Mouse (Mus musculus) c-Kit-positive CD71-positive TER-119-positive erythroid progenitor cells, embryonic 14.5 days (primary cell): Measurements from ENCODE around the gene Ddx39b.
"Not testable (repeated sequence)": the region's sequence is repeated elsewhere in the genome, so short reads cannot be mapped to it uniquely, and the experiment has no call there.

Source experiments
- DNase-seq: peaks from one replicate; pipeline ENCODE4 v3.0.0-alpha.2; 2013; ENCODE audit warnings: low spot score

The Ddx39b gene

DNA sequence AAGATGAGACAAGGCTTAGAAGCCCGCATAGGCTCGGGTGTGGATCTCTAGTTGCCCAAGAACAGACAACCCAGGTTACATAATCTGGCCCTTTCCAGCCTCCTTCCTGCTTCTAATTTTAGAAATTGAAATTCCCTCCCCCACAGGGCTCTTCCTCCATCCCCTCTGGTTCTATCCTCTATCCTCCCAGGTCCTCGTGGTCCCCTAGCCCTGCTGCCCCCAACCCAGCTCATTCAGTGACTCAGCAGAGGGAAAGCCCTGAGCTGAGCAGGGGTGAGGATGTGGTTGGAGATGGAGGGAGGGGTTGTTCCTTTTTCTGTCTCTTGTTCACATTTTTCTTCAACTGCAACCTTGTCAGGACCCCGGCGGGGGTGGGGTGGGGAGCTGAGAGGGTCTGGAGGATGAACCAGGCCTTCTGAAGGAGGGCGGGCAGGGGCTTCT lies 21.9 kb upstream of the Ddx39b start:
- no peak for DNase-seq

DNA sequence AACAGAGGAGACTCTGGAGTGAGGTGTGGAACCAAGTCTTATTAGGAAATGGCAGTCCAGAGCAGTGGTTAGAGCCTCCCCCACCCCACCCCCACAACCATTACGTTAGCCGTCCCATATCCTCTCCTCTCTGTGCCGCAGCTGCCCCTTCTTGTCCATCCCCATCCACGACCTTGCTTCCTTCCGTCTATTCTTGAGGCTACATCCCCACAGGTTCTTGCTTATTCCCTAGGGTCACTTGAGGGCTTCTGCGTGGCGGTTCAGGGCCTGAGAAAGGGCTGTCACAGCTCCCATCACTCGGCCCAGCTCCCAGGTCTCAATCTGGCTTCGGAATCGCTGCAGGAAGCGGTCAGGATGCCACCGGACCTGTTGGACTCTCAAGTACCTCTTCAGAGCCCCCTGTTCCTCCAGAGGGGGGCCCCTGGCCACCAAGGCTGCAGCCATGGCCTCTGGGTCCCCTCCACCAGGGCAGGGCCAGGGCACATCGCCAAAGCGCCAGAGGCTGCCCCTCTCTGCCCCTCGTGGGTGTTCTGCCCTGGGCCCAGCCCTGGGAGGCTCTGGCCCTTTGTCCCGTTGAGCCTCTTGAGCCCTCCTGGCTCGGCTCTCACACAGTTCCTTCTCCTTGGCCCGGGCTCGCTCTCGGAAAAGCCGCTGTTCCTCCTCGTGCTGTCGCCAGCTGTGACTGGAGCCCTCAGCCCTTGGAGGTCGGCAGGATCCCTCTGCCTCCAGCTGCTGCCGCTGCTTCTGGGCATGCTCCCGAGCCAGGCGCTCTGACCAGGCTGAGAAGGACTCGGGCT lies 21.2 kb upstream of the Ddx39b start, which contains the start of gene Gm16181:
Gene Gm16181, plus strand, starts transcription at position 679 of the 797 bp plus-strand sequence.
- DNase-seq = no peak

DNA sequence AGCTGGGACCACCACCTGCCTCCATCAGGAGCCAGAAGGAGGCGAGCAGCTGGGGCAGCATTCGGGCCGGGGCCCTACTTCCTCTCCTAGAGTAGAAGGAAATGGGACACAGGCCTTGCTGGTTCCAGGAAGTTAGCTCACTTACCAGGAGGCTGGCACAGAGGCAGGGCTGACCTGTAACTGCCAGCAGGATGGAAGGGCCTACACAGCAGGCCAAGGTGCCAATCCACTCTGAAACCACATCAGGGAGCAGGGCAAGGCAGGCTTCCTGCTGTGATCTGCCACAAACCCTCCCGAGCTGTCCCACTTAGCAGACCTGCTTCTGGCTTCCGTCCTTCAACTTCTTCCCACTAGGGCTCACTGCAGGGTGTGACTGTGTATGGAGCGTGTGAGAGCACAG lies 19.2 kb upstream of the Ddx39b start:
- no peak for DNase-seq

DNA sequence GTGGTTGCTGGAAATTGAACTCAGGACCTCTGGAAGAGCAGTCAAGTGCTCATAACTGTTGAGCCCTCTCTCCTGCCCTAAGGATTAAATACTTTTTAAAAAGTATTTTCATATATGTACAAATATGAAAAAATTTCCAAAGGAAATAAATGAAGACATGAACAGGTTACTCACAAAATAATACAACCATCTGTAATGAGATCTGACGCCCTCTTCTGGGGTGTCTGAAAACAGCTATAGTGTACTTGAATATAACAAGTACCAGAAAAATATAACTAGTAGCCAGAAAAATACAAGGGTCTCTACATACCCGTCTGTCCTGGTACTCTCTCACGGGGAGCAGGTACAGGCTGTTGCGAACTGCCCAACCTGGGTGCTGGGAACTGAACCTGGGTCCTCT lies 16.9 kb upstream of the Ddx39b start:
- DNase-seq = no peak

DNA sequence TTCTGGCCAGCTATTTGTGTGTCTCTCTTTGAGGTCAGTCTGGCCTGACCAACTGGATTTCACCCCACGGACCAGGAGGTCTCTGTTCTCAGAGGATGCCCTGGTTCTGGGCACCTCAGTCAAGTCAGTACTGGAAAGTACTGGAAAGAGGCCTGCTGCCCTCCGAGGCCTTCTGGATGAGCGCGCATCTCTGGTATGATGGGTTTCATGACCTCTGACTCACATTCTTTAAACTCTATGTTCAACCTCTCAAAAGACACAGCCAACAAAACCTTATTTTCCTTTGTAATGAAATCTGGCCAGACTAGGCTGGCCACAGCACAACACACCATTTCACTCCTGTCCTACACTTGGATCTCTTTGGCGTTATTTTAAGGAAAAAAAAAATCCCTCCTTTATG lies 16.1 kb upstream of the Ddx39b start:
- DNase-seq = no peak

DNA sequence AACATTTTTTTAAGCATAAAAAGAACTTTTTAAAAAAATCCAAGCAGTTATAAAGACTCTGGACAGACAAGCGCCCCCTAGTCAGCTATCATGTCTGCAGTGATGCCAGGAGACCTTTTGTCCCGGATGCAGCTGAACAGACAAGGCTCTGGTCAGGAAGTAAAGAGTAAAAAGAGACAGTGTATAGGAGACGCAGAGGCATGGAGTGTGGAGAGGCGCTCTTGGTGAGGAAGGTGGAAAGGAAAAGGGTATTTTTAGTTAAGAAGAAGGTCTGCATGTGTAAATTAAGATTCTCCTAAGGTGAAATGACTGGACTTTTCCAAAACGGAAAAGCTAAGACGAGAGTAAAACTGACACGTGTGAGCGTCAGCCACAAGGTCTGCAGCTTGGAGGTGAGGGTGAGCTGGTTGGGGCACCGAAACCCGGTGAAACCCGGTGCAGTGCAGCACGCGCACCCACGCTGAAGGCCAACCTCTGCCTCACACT lies 14.9 kb upstream of the Ddx39b start:
- DNase-seq = no peak

DNA sequence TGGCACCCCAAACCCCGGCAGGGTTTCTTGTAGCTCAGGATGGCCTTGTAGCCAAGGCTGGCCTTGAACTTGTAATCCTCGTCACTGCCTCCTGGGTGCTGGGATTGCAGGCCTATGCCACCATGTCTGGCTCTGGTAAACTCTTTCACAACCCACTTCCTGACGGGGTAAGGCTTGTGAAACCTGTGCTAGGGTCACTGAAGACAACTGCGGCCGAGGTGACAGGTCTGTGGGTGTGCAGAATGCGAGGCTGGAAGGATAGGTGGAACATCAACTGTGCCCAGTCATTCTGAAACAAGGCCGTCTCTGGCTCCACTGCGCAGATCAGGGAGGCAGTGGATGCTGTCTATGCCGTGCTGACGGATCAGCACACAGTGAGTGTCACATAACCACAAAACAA lies 10.5 kb upstream of the Ddx39b start:
- no peak for DNase-seq

DNA sequence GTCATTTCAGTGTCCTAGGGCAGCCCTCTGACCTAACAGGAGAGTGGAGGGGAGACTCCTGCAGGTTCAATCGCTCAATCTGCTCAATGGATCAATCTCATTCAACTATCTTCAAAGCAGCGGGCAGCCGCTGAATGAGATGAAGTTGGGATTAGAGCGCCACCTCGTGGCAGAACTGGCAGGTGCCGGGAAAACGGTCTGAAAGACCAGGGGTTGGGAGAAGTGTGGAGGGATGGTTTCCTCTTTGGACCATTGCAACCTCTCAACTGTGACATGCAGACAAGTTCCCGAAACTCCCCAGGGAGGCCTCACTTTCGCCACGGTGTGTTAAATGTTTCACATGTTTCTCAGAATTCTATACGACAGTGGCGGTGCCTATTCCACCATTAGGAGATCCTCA lies 9.5 kb upstream of the Ddx39b start:
- peak; percentile 71 for DNase-seq

DNA sequence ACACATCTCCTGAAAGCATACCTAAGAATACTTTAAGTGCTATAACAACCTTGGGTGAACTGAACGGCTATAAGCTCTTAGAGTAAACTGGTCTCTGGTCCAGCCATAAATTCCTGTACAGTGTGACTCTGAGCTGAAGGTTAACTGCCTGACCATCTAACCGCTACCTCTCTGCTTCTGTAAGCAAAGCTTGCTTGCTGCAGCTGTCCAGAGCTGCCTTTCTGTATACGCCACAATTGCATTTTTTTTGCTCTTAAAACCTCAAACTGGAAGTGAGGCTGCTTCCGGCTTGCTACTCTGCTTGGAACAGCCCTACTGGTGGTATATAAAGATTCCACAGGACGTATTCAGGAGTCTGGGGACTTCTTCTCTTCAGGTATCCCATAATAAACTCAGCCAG lies 8.9 kb upstream of the Ddx39b start:
- no peak for DNase-seq

DNA sequence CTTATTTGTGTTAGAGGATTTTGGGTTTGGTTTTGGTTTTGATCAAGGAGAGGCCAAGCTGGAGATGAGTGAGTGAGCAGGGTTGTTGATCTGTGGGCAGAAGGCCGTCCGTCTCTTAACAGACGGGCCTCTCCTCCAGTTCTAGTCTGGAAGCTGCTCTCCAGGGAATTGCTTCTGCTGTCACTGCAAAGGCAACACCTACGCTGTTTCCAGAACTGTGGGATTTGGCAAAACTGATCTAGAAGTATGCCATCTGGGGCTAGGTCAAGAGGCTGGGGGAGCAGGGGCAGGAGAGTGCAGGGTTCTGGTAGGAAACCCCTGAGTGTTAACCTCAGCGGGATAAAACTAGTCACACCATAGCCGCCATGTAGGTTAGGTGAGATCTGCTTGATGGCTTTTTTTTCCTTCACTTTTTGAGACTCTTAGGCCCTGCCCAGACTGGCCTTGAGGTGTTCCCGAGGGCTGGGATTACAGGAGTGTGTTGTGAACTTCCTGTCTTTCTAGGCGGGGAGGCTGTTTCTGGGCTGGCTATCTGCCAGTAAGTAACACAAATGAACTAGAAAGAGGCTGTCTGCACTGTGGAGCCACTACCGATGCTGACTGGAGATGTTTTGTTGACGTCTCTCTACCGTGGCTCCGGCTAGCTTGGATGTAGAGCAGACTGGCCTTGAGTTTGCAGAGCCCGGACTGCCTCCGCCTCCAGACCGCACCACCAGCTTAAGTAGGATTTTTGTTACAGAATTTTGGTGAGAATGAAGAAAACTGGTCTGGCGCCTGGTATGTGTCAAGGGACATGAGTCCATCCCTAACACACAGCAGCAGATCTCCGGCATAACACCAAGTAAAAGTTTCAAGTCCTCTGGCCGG lies 8.2 kb upstream of the Ddx39b start, which contains the start of gene Atp6v1g2:
Gene Atp6v1g2, plus strand, starts transcription at position 547 of the 867 bp plus-strand sequence.
- no peak for DNase-seq

DNA sequence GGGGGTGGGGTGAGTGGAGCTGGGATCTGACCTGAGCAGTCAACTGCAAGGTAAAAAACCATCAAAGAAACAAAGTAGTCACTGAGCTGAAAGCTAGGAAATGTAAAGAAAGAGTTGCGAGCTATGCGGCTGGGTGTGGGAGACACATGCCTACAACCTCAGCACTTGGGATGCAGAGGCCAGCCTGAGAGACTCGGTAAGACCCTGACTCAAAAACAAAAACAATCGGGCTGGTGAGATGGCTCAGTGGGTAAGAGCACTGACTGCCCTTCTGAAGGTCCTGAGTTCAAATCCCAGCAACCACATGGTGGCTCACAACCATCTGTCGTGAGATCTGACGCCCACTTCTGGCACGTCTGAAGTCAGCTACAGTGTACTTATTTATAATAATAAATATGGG lies 7.5 kb upstream of the Ddx39b start:
- DNase-seq = not testable (repeated sequence)

DNA sequence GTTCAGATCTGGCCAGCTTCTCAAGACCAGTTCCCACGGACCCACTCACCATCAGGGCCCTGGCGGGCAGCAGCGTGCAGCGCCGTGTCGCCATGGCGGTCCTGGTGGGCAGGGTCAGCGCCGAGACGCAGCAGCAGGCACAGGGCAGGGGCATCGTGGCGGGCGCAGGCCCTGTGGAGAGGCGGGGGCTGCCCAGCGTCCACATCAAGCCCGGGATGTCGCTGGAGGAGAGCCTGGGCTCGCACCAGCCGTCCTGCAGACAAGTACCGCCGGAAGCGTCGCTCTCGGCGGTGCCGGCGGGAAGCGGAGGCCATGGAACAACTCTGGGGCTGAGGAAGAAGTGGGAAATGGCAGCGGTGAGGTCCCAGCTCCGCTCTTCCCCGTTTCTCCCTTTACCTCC lies 6.6 kb upstream of the Ddx39b start:
- no peak for DNase-seq

DNA sequence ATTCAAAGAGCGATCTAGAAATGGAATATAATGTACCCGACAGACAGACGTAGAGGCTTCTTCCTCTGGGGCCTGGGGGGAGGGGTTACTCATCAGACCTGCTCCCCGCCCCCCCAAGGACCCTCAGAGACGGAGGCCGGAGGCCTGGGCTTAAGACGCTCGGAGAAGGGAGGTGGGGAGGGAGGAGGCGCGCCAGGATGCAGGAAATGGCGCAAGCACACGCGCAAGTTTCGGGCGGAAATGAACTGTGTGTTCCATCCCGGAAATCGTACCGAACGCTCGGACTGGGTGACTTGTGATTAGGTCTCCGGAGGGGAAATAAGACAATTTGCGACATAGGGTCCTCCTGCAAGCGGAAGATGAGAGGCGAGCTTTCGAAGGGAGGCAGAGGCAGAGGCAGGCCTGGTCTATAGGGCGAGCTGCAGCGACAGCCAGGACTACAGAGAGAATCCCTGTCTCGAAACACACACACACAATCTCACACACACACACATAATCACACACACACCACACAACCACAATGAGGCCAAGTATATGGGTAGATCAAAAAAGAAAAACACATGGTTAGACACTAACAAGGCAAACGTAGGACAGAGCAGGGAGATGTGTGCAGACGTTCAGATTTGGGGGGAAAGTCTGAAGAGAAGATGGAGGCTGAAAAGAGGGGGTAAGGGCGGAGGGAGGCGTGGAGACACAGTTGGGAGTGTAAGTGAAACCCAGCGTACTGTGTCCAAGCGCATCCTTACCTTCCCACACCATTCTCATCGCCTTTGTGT lies 5.7 kb upstream of the Ddx39b start, which contains the start of gene Nfkbil1:
Gene Nfkbil1, minus strand, starts transcription at position 179 of the 776 bp plus-strand sequence.
- DNase-seq = peak; percentile 91

DNA sequence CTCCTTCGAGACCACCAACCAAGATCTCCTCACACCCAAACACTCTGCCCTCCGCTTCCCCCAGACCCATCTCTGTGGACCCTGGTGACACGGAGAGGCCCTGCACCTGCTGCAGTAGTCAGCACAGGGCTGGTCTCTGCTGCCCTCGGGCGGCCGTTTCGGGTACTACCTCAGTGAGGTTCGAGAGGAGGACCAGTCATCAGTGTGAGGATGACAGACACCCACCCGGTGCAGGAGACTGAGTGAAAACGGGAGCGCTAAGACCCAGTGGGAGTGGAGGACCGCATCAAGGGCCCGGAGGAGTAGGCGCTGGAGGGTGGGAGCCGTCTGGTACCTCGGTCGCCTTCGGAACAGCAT lies 5.2 kb upstream of the Ddx39b start:
- peak; percentile 93 for DNase-seq

DNA sequence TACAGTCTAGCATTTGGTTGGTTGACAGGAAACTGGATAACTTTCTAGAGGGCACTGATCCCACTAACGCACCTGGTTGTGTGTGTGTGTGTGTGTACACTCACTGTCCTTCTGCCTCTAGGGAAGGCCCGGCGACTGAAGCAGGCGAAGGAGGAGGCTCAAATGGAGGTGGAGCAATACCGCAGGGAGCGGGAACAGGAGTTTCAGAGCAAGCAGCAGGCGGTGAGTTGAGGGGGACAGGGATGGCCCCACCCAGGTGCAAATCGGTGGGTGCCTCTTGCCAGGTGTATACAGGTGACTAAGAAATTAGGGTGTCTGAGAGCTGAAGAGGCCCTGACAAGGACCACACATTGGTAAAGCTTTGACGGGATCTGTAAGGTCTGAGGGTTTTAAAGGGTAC lies 4.5 kb upstream of the Ddx39b start:
- no peak for DNase-seq

DNA sequence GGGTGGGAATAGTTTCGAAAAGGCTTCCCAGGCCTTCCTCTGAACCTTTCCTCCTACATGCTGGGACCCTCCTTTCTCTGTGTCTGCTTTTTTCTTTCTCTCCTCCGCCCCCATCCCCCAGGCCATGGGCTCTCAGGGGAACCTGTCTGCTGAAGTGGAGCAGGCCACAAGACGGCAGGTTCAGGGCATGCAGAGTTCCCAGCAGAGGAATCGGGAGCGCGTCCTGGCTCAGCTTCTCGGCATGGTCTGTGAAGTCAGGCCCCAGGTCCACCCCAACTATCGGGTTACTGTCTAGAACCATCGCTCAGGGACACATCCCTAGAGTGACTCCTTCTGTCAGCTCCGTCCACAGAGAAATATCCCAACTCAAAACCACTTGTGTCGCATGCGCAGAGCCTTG lies 4.0 kb upstream of the Ddx39b start:
- no peak for DNase-seq

DNA sequence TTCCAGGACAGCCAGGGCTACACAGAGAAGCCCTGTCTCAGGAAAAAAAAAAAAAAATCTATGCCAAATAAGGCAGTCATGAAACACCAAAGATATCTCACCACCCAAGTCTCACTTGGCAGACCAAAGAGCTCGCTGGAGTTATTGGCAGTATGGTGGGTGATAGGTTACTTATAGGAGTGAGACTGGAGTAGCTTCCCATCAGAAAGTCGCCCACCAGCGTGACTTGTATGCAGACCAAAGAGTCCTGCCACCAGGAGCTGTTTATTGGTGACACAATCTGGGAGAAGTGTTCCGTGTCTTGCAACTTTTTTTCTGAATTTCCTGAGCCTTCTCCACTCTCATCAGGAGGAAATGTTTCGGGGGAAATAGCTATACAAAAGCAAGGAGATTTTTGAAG lies 1.8 kb upstream of the Ddx39b start:
- no peak for DNase-seq

DNA sequence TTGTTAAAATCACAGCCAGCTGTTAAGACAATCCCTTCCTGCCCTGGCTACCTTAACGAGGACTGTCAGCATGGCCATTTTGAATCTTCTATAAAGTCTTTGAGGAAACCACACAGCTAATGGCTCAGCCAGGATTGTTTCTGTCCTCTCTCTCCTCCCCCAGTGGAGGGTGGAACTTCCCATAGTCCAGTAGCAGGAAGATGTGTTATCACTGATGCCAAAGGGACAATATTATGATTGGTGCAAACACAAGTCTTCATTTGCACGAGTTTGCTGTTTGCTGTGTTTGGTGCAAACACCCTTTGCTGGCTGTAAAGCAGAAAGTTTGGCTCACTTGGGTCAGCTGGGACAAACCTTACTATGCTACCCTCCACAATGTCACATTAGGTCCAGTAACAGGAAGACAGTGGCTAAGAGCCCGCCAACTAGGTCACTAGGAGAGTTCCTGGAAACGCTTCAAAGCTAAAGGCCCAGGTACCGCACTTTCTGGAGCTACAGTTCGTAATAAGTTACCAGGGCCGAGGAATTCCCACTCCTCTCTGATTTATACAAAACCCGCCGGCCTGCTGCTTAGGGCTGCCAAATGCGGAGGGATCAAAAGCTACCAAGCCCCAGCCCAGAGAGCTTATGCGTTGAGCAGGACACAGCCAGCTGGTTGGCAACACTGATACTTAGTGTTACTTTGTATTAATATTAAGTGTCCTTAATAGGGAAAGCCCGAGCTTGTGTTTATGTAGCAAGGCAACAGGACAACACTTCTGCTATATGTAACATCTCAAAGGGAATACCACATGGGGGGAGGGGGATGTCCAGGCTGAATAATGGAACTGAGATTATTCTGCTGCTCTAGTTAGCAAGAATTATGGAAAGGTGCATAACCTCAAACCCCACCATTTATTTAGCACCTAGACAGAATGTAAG lies 902 bp upstream of the Ddx39b start:
- DNase-seq = no peak

DNA sequence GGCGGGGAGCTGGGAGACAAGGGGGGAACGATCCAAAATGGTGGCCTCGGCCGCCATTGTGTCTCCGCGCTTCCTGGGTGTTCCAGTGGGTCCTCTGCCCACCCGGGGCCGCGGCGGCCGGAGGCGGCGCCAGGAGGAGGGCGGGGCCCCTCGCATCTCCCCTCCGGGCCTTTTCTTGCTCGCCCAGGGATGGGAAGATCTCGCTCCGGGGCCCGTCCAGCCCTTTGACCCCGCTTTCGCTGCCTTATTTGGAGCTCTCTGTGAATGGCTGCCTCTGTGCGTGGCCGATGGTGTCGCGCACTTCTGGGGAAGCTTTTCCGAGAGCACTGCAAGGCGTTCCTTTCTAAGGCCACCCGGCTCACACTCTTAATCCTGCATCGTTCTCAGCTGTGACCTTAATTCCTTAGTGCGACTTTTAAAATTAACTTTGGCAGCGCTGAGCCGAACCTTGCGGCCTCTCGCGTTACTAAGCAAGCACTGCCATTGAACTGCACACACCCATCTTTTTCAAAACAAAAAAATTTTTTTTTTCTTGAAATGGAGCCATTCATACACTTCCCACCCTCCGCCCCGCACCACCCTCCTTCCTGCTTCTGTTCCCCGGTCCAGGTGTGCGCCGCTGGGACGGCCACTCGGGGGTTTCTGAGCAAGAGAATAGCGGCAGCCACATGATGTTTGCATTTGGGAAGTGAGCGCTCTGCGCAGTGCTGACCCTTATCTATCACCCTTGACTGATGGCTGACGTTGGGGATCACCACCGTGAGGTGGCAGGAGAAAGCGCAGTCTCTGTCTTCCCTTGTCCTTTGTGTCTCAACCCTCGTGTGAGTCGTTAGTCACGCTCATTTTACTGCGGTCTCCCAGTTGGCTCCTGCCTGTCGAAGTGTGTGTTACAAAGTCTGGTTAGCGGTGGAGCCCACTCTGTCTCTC lies 732 bp downstream of the Ddx39b start:
- DNase-seq = peak; percentile 72

DNA sequence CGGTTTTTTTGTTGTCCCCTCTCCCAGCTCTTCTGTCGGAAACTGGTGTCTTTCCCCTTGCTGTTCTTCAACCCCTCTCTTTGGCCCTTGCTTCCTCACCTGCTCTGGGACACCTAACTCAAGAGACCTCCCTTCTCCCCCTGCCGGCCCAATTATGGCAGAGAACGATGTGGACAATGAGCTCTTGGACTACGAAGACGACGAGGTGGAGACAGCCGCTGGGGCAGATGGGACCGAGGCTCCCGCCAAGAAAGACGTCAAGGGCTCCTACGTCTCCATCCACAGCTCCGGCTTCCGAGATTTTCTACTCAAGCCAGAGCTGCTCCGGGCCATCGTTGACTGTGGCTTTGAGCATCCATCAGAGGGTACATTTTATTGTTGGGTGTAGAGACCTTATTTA lies 1.5 kb downstream of the Ddx39b start:
- DNase-seq = no peak
